Mouse (Mus musculus) ovary, adult 18-20 months (tissue): ENCODE measurements around the gene Btnl2.
"Not testable (repeated sequence)": the region's sequence is repeated elsewhere in the genome, so short reads cannot be mapped to it uniquely, and the experiment has no call there.

Experiments used
- DNase-seq: peaks from one replicate; pipeline ENCODE4 v3.0.0; 2022; ENCODE audit warnings: low spot score, mixed read lengths

The Btnl2 gene

GRCm38 (mm10) chr17:34354539-34354938 is at the start of gene Btnl2:
Btnl2 (plus strand) TSS chr17:34354822.
- DNase-seq = no peak

GRCm38 (mm10) chr17:34305380-34306030 is 49.1 kb upstream of the Btnl2 start, which contains the start of gene H2-Eb1:
H2-Eb1 (plus strand) TSS chr17:34305867.
- DNase-seq = peak; percentile 72

DNA sequence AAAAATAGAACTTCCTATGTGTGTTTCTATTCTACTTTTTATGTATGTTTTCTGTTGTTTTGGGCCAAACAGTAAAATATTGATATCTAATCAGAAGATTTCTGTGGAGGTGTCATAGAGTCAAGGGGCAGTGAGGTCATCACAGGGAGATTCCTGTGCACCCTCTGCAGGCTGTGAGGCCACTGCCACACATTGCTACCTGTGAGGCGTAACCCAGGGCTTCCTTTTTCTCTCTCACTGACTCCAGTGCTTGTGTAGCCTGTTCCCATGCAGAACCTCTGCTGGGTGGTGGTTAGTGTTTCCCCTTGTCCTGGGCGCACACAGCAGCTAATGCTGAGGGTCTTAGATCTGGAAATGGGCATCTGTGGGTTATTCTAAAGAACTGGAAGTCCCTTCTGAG is 48.2 kb upstream of the Btnl2 start:
- DNase-seq = no peak

DNA sequence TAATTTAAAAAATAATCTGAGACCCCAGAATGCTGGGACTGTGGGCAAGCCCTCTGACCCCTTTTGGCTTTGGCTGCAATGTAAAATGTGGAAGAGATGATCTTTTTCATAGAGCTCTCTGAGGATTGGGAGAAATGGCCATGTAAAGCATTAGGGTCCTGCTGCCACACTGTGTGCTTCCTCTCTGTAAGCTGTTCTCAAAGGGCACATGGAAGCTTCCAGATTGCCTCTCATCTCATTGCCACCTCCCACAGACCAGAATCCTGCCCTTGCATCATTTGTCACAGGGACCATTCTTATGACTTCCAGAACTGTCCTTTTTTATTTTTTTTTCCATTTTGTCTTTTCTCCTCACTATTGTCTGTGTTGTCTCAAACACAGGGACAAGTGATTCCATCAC is 47.4 kb upstream of the Btnl2 start:
- no peak for DNase-seq

GRCm38 (mm10) chr17:34308161-34308560 is 46.5 kb upstream of the Btnl2 start:
- DNase-seq = no peak

DNA sequence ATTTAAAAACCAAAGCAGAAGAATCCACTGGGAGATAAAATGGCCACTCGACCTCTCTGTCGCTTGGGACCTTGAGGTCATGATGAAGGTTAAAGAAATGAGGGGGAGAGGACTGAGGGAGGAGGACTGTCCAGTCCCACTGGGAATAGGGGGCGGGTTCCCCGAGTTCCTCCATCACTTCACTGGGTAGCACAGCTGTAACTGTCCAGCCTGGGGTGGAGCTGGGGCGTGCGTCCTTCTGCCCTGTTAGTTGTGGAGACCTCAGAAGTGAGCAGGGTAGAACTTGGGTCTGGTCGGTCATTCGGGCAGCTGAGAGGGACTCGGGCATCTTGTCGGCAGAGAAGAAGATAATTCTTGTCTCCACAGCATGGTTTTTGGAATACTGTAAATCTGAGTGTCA is 45.4 kb upstream of the Btnl2 start:
- no peak for DNase-seq

DNA sequence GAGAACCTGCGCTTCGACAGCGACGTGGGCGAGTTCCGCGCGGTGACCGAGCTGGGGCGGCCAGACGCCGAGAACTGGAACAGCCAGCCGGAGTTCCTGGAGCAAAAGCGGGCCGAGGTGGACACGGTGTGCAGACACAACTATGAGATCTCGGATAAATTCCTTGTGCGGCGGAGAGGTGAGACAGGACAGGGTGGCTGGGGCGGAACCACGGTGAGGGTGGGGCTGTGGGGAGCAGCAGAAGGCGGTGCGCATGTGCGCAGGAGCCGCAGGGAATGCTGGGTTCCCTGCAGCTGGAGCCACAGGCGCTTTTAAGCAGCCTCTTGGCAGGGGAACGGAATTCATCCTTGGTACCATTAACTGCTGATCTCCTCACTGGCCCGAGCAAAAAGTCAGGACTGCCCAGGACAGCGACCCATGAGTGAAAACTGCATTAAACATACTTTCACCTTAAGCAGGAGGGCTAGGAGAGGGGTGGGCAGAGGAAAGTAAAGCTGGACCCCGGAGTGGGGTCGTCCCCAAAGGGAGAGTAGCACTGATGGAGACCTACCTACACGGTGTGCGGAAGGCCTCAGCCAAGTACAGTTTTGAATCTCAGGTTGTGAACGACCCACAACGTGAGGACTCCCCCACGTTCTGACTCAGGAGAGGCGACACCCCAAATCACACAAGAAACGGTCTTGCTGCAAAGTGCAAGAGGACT is 44.8 kb upstream of the Btnl2 start:
- peak; percentile 63 for DNase-seq

DNA sequence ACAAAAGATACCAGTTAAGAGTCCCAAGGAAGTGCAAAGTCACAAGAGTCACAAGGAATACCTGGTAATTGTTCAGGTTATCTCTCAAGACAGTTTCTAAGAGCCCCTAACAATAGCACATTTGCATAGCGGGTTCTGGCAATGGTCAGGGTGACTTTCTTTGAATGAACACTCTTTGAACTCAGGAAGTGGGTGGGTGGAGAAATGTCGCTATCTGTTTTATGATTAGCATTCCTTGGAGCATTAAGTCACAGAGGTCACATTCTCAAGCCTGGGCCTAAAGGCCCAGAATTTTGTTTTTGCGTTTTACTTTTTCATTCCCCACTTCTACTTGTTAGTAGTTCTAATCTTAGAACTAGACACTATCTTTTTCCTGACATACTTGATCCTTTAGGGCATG is 44.1 kb upstream of the Btnl2 start:
- not testable (repeated sequence) for DNase-seq

GRCm38 (mm10) chr17:34312185-34312584 is 42.4 kb upstream of the Btnl2 start:
- DNase-seq = no peak

- DNase-seq = no peak
These were observed 41.2 kb upstream of the Btnl2 start for GRCm38 (mm10) chr17:34313393-34313792.

- DNase-seq = no peak
These were observed 40.3 kb upstream of the Btnl2 start for GRCm38 (mm10) chr17:34314286-34314685.

DNA sequence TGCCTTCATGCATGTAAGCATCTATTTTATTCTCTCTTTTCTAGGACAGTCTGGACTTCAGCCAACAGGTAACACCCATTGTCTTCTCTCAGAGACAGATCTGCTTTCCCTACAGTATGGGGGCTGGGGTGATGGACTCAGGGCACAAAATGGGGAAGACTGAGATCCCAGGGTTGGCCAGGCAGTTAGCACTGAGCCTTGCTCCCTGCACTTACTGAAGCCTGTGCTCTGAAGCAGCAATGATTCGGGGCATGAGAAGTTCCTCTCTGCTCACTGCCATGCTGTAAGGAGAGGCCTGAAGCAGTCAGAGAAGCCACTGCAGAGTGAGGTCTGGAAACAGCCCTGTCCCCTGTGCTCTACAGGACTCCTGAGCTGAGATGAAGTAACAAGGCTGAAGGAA is 39.1 kb upstream of the Btnl2 start:
- no peak for DNase-seq

DNA sequence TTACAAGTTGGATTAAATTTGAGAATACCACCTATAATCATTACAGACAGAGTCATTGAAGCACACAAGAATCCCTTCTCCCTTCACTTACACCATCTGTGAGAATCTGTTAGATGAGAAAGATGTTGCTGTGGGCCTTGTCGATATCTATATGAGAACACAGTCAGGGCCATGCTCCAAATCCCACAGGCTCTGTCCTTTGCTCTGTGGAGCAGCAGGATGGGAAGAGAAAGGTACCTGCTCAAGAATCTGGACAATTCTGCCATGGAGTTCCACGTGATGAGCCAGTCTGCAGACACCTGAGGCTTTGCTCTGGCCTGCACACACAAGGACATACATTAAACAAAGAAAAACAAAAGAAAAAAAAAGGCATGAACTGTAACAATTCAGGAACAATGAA is 37.9 kb upstream of the Btnl2 start:
- no peak for DNase-seq

DNA sequence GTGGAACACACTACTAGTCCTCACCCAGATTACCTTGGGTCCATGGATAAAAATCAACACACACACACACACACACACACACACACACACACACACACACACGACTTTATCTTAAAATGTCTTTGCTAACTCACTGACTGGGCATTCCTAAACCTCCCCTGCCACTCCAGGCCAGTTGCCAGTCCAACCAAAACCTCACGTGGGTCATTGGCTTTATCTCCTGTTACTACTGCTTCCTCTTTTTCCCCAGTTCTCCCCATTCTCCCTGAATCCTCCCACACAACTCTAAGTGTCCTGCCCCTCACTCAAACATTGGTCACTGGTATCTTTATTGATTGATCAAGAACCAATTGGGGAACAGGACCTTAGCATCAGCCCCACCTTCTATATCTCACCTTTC is 37.3 kb upstream of the Btnl2 start:
- no peak for DNase-seq

- no peak for DNase-seq
These were observed 29.2 kb upstream of the Btnl2 start, which contains the start of gene H2-Eb2 for GRCm38 (mm10) chr17:34325436-34325835. H2-Eb2 (plus strand) TSS chr17:34325665.

GRCm38 (mm10) chr17:34326373-34326772 is 28.2 kb upstream of the Btnl2 start:
- DNase-seq = no peak

DNA sequence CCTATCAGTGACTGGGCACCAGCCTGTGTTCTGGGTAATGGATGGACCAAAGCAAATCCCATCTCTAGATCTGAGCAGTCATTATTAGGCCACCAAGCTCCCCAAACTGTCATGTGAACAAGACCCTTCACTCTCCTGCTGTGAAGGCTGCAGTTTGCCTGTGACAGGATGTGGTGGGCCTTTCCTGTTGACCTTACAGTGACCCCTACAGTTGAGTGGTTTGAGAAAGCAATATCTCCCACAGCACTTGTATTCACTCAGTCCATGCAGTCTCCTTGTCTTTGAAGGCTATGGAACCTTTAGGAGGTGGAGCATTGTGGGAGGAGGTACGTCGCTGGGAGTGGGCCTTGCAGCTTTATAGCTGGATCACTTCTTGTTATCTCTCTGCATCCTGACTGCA is 24.8 kb upstream of the Btnl2 start:
- DNase-seq = no peak

DNA sequence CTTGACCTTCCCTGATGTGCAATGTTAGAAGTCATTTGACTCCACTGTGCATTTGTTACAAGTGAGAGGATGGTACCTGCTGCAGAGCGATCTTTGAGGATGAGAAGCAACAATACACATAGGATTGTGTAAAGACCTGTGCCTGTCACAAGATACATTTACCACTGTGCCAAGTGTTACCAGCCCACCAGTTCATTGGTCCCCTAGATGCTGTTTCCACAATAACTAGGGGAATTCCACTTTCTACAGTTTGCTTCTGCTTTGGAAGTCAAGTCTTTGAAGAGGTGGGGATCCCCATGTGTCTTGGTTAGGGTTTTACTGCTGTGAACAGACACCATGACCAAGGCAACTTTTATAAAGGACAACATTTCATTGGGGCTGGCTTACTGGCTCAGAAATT is 23.4 kb upstream of the Btnl2 start:
- no peak for DNase-seq

DNA sequence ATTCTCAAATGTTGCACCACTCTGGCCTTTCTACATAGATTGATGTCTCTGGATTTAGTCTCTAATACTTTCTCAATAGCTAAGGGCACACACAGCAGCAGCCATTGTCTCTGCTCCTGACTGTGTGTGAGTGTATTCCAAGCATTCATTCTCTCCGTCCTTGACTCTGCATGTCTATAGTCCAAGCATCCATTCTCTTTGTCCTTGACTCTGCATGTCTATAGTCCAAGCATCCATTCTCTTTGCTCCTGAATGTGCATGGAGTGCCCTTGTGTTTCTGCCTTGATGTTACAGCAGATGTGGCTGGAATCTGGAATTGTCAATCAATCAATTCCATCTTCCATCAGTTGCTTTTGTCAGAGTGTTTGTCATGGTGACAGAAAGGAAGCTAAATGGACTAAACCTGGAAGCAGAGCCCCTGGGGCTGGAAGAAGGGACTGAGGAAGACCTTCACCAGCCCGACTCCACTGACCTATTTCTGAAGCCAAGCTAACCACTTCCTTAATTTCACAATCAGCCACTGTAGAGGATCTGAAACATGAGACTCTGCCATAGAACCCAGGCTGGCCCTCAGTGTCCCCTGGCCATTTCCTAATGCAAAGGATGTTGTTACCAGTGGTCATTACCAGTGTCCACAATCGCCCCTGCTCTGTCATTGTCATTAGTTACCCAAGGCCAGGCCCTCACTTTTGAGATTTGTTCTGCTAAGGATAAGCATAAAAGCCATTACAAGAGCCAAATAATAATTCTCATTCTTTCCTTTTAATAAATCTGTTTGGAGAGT is 13.8 kb upstream of the Btnl2 start:
- no peak for DNase-seq

DNA sequence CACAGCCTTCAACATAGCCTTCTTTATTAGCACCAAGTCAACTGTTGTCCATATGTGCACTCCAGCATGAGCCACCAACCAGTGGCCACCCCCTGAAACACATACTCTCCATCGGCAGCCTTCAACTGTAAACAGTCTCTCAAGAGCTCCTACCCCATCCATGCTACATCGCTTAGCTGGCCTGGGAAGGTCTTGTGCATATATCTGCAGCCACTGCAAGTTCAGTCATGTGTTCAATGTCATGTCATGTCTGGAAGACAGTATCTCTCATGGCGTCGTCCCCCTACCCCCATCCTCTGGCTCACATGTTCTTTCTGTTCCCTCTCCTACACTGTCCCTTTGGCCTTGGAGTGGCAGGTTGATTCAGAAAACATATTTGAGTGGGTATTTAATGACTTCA is 9.7 kb upstream of the Btnl2 start:
- no peak for DNase-seq

- no peak for DNase-seq
These were observed 9.1 kb upstream of the Btnl2 start for GRCm38 (mm10) chr17:34345486-34345885.

- no peak for DNase-seq
These were observed 8.6 kb upstream of the Btnl2 start for GRCm38 (mm10) chr17:34346041-34346440.
